8 mouse cellular contexts compared by ENCODE assay signal in genomic region chr13:55445361-55446091, GRCm38 (mm10). TPM values are rescaled to one million over a fixed set of nuclear protein-coding genes. Genes with fewer than 3 reads are reported as not detected.
DNase-seq lines count a peak whose midpoint lies in the region; ATAC-seq and TF ChIP-seq lines count a peak whose summit lies in the region.

No protein-coding gene starts in this region.

- H3K4me2 ChIP-seq in heart, embryonic 12.5 days = peak overlapping the region; percentile 88
- peak overlapping the region; percentile 97 for H3K4me2 ChIP-seq in stomach, embryonic 16.5 days (ENCODE audit: low read depth, low read length)

- TF ChIP-seq POLR2A in liver, adult 2 months (IDR thresholded peaks at IDR 0.05; ENCODE audit: extremely low read depth, insufficient read depth, low read length) = no peak

- peak overlapping the region; percentile 97 for H3K27ac ChIP-seq in heart, embryonic 12.5 days (ENCODE audit: poor library complexity, severe bottlenecking)
- peak overlapping the region; percentile 84; the same call in 1 of the 2 replicates for H3K27ac ChIP-seq in ES-E14 (ENCODE audit: insufficient read depth, low read depth, low read length, poor library complexity, severe bottlenecking)
- peak overlapping the region; percentile 96 for H3K27ac ChIP-seq in forebrain, embryonic 10.5 days
- H3K27ac ChIP-seq in liver, adult 2 months (replicated peaks; ENCODE audit: insufficient read depth, low read depth, low read length) = peak overlapping the region; percentile 75
- peak overlapping the region; percentile 99 for H3K27ac ChIP-seq in stomach, embryonic 16.5 days (ENCODE audit: low read length)

- WGBS in heart, embryonic 12.5 days = 4% methylated on average over 66 of the region's 66 CpGs
- 1% methylated on average over 64 of the region's 66 CpGs for WGBS in forebrain, embryonic 10.5 days
- under 1% methylated on average over 66 of the region's 66 CpGs for WGBS in liver, adult 2 months
- under 1% methylated on average over 65 of the region's 66 CpGs for WGBS in stomach, embryonic 16.5 days

- no peak for TF ChIP-seq CTCF in liver, adult 2 months (IDR thresholded peaks at IDR 0.05; ENCODE audit: low read depth, low read length)

- peaks cover 31% of the 10 kb centered on the region for H3K4me1 ChIP-seq in heart, embryonic 12.5 days (replicated peaks)
- H3K4me1 ChIP-seq in ES-E14 (ENCODE audit: control insufficient read depth in 2 of 2, insufficient read depth in 2 of 2, low read length in 2 of 2, poor library complexity in 1 of 2) = peaks cover 10 to 38% of the 10 kb centered on the region in 2 experiments
- peaks cover 46% of the 10 kb centered on the region for H3K4me1 ChIP-seq in forebrain, embryonic 10.5 days
- peaks cover 13% of the 10 kb centered on the region for H3K4me1 ChIP-seq in liver, adult 2 months (ENCODE audit: control insufficient read depth, insufficient read depth, low read length)
- H3K4me1 ChIP-seq in stomach, embryonic 16.5 days (ENCODE audit: control insufficient read depth, insufficient read depth, low read length) = peaks cover 25% of the 10 kb centered on the region

- H3K9me3 ChIP-seq in heart, embryonic 12.5 days (replicated peaks) = no peaks in the 10 kb centered on the region
- H3K9me3 ChIP-seq in ES-E14 (ENCODE audit: control insufficient read depth, insufficient read depth, low read depth, low read length) = no peaks in the 10 kb centered on the region
- no peaks in the 10 kb centered on the region for H3K9me3 ChIP-seq in forebrain, embryonic 10.5 days
- no peaks in the 10 kb centered on the region for H3K9me3 ChIP-seq in stomach, embryonic 16.5 days (replicated peaks; ENCODE audit: control insufficient read depth, low read length)

- no peaks in the 10 kb centered on the region for H3K27me3 ChIP-seq in heart, embryonic 12.5 days (replicated peaks)
- H3K27me3 ChIP-seq in forebrain, embryonic 10.5 days (ENCODE audit: poor library complexity, severe bottlenecking) = no peaks in the 10 kb centered on the region
- no peaks in the 10 kb centered on the region for H3K27me3 ChIP-seq in liver, adult 2 months (ENCODE audit: control insufficient read depth, insufficient read depth, low read length)
- no peaks in the 10 kb centered on the region for H3K27me3 ChIP-seq in stomach, embryonic 16.5 days (ENCODE audit: control insufficient read depth, insufficient read depth, low read length)

- peaks cover 8% of the 10 kb centered on the region; the same call in 1 of the 2 replicates for H3K79me2 ChIP-seq in liver, adult 2 months (ENCODE audit: control insufficient read depth, insufficient read depth, low read length)

- in situ Hi-C loops in ES-E14 (cut with MboI; ENCODE audit: low sequenced_read_pairs in 2 of 2, unreplicated experiment in 2 of 2) = no loop called here

- no peak for ATAC-seq in heart, embryonic 12.5 days (ENCODE audit: insufficient number of reproducible peaks, low FRiP score)
- ATAC-seq in stomach, embryonic 16.5 days (ENCODE audit: insufficient read depth, low FRiP score) = no peak
- ATAC-seq in granulocyte monocyte progenitor cell, adult 5-6 weeks (replicated peaks; ENCODE audit: poor library complexity, severe bottlenecking) = no peak

- H3K36me3 ChIP-seq in heart, embryonic 12.5 days = peaks cover 12% of the 10 kb centered on the region
- H3K36me3 ChIP-seq in ES-E14 (ENCODE audit: control insufficient read depth, insufficient read depth, low read length, poor library complexity, severe bottlenecking) = peaks cover 13% of the 10 kb centered on the region
- peaks cover 33% of the 10 kb centered on the region for H3K36me3 ChIP-seq in forebrain, embryonic 10.5 days (replicated peaks)
- no peaks in the 10 kb centered on the region for H3K36me3 ChIP-seq in liver, adult 2 months (ENCODE audit: control insufficient read depth, insufficient read depth, low read length)
- peaks cover 2% of the 10 kb centered on the region for H3K36me3 ChIP-seq in stomach, embryonic 16.5 days (ENCODE audit: control insufficient read depth, insufficient read depth, low read length)

- H3K4me3 ChIP-seq in heart, embryonic 12.5 days = peak overlapping the region; percentile 84
- H3K4me3 ChIP-seq in ES-E14 (ENCODE audit: insufficient read depth in 1 of 2, low read depth in 1 of 2, low read length in 2 of 2, poor library complexity in 1 of 2, severe bottlenecking in 1 of 2) = peak overlapping the region; percentile 90
- H3K4me3 ChIP-seq in forebrain, embryonic 10.5 days = peak overlapping the region; percentile 95
- peak overlapping the region; percentile 85 for H3K4me3 ChIP-seq in liver, adult 2 months (ENCODE audit: insufficient read depth, low read depth, low read length)
- H3K4me3 ChIP-seq in stomach, embryonic 16.5 days (replicated peaks; ENCODE audit: low read length) = peak overlapping the region; percentile 92

- H3K9ac ChIP-seq in heart, embryonic 12.5 days = peak overlapping the region; percentile 95
- H3K9ac ChIP-seq in ES-E14 (ENCODE audit: insufficient read depth, low read depth, low read length, poor library complexity, severe bottlenecking) = peak overlapping the region; percentile 92
- peak overlapping the region; percentile 94 for H3K9ac ChIP-seq in liver, adult 2 months (ENCODE audit: low read depth, low read length)
- peak overlapping the region; percentile 95 for H3K9ac ChIP-seq in stomach, embryonic 16.5 days (ENCODE audit: low read length)

- no peak for DNase-seq in heart, adult 8-10 months (ENCODE audit: low spot score)
- DNase-seq in ES-E14 (ENCODE audit: low read depth, low spot score) = no peak
- DNase-seq in forebrain, embryonic 10.5 days (ENCODE audit: extremely low spot score, low spot score) = no peak
- DNase-seq in liver, adult 2 months (ENCODE audit: extremely low read depth, low read depth, low spot score) = no peak
- DNase-seq in cerebellum, adult 18-20 months = no peak

TF ChIP-seq in ES-E14, 5 proteins besides CTCF, POLR2A, EP300 and RAD21 (continues in another document):
- TF ChIP-seq ZC3H11A (IDR thresholded peaks at IDR 0.05; ENCODE audit: borderline replicate concordance, low read depth, low read length) = no peak
- no peak for TF ChIP-seq CHD2 (IDR thresholded peaks at IDR 0.05; ENCODE audit: low read depth, low read length)

RNA-seq across cellular contexts. Expression of gene Grk6, which starts 0.7 kb away (rescaled TPM):
- polyA plus RNA-seq in heart, embryonic 12.5 days (2016; fragmentation: Nextera tagmentation; extraction: Ambion mirVana) = 27.6 and 29.1 TPM in 2 replicates
- 10 to 100 TPM; 14.9 to 19.0 (median 16.6) TPM for total RNA-seq in heart, adult 8-10 months (2022)
- 74.7 and 132 TPM in 2 replicates for total RNA-seq in ES-E14 (2012; rRNA removed)
- polyA plus RNA-seq in forebrain, embryonic 10.5 days (2016; fragmentation: Nextera tagmentation; extraction: Ambion mirVana) = 44.8 and 51.1 TPM in 2 replicates
- 8.8 and 13.6 TPM in 2 replicates for total RNA-seq in liver, adult 2 months (2014; rRNA removed)
- 12.4 and 14.3 TPM in 2 replicates for polyA plus RNA-seq in liver, adult 2 months (2012; rRNA removed)
- 14.6 TPM in 2 replicates for polyA plus RNA-seq in stomach, embryonic 16.5 days (2015; fragmentation: Nextera tagmentation; extraction: Ambion mirVana)
- 56.7 and 62.4 TPM in 2 replicates for total RNA-seq in granulocyte monocyte progenitor cell, adult 5-6 weeks (2014; fragmentation: Nextera tagmentation)
- total RNA-seq in granulocyte monocyte progenitor cell, adult 5-6 weeks (2017) = 64.8 and 67.5 TPM in 2 replicates

RNA-seq across cellular contexts. Expression of gene Prr7, which starts 18.5 kb away (rescaled TPM):
- 0.41 TPM in 1 of 2 replicates, not detected in the other for polyA plus RNA-seq in heart, embryonic 12.5 days (2016; fragmentation: Nextera tagmentation; extraction: Ambion mirVana)
- 1 to 10 TPM in 1 of 4 experiments, under 1 TPM in 3; 0.44 to 1.2 (median 0.65) TPM for total RNA-seq in heart, adult 8-10 months (2022)
- 2.5 and 5.8 TPM in 2 replicates for total RNA-seq in ES-E14 (2012; rRNA removed)
- 0.75 and 0.88 TPM in 2 replicates for polyA plus RNA-seq in forebrain, embryonic 10.5 days (2016; fragmentation: Nextera tagmentation; extraction: Ambion mirVana)
- not detected in 2 replicates for total RNA-seq in liver, adult 2 months (2014; rRNA removed)
- 0.31 and 0.44 TPM in 2 replicates for polyA plus RNA-seq in liver, adult 2 months (2012; rRNA removed)
- polyA plus RNA-seq in stomach, embryonic 16.5 days (2015; fragmentation: Nextera tagmentation; extraction: Ambion mirVana) = 0.22 and 0.26 TPM in 2 replicates
- 1.9 TPM in 1 of 2 replicates, not detected in the other for total RNA-seq in granulocyte monocyte progenitor cell, adult 5-6 weeks (2014; fragmentation: Nextera tagmentation)
- total RNA-seq in granulocyte monocyte progenitor cell, adult 5-6 weeks (2017) = 1.6 TPM in 1 of 2 replicates, not detected in the other

RNA-seq across cellular contexts. Expression of gene F12, which starts 18.9 kb away (rescaled TPM):
- polyA plus RNA-seq in heart, embryonic 12.5 days (2016; fragmentation: Nextera tagmentation; extraction: Ambion mirVana) = 0.96 TPM in 1 of 2 replicates, not detected in the other
- total RNA-seq in heart, adult 8-10 months (2022) = not detected
- total RNA-seq in ES-E14 (2012; rRNA removed) = not detected in 2 replicates
- polyA plus RNA-seq in forebrain, embryonic 10.5 days (2016; fragmentation: Nextera tagmentation; extraction: Ambion mirVana) = not detected in 2 replicates
- total RNA-seq in liver, adult 2 months (2014; rRNA removed) = 391 and 453 TPM in 2 replicates
- polyA plus RNA-seq in liver, adult 2 months (2012; rRNA removed) = 621 and 798 TPM in 2 replicates
- polyA plus RNA-seq in stomach, embryonic 16.5 days (2015; fragmentation: Nextera tagmentation; extraction: Ambion mirVana) = 4.5 and 5.6 TPM in 2 replicates
- not detected in 2 replicates for total RNA-seq in granulocyte monocyte progenitor cell, adult 5-6 weeks (2014; fragmentation: Nextera tagmentation)
- not detected in 2 replicates for total RNA-seq in granulocyte monocyte progenitor cell, adult 5-6 weeks (2017)

RNA-seq across cellular contexts. Expression of gene Pfn3, which starts 30.5 kb away (rescaled TPM):
- not detected in 2 replicates for polyA plus RNA-seq in heart, embryonic 12.5 days (2016; fragmentation: Nextera tagmentation; extraction: Ambion mirVana)
- total RNA-seq in heart, adult 8-10 months (2022) = not detected
- total RNA-seq in ES-E14 (2012; rRNA removed) = not detected in 2 replicates
- not detected in 2 replicates for polyA plus RNA-seq in forebrain, embryonic 10.5 days (2016; fragmentation: Nextera tagmentation; extraction: Ambion mirVana)
- not detected in 2 replicates for total RNA-seq in liver, adult 2 months (2014; rRNA removed)
- not detected in 2 replicates for polyA plus RNA-seq in liver, adult 2 months (2012; rRNA removed)
- not detected in 2 replicates for polyA plus RNA-seq in stomach, embryonic 16.5 days (2015; fragmentation: Nextera tagmentation; extraction: Ambion mirVana)
- total RNA-seq in granulocyte monocyte progenitor cell, adult 5-6 weeks (2014; fragmentation: Nextera tagmentation) = not detected in 2 replicates
- not detected in 2 replicates for total RNA-seq in granulocyte monocyte progenitor cell, adult 5-6 weeks (2017)

RNA-seq across cellular contexts. Expression of gene Dbn1, which starts 42.4 kb away (rescaled TPM):
- 101 TPM in 2 replicates for polyA plus RNA-seq in heart, embryonic 12.5 days (2016; fragmentation: Nextera tagmentation; extraction: Ambion mirVana)
- total RNA-seq in heart, adult 8-10 months (2022) = 1 to 10 TPM; 3.8 to 6.4 (median 5.1) TPM
- 77.0 and 83.8 TPM in 2 replicates for total RNA-seq in ES-E14 (2012; rRNA removed)
- 346 and 355 TPM in 2 replicates for polyA plus RNA-seq in forebrain, embryonic 10.5 days (2016; fragmentation: Nextera tagmentation; extraction: Ambion mirVana)
- 0.65 and 0.81 TPM in 2 replicates for total RNA-seq in liver, adult 2 months (2014; rRNA removed)
- polyA plus RNA-seq in liver, adult 2 months (2012; rRNA removed) = 2.1 and 2.3 TPM in 2 replicates
- polyA plus RNA-seq in stomach, embryonic 16.5 days (2015; fragmentation: Nextera tagmentation; extraction: Ambion mirVana) = 111 and 113 TPM in 2 replicates
- total RNA-seq in granulocyte monocyte progenitor cell, adult 5-6 weeks (2014; fragmentation: Nextera tagmentation) = 0.19 and 1.4 TPM in 2 replicates
- 1.6 and 1.9 TPM in 2 replicates for total RNA-seq in granulocyte monocyte progenitor cell, adult 5-6 weeks (2017)

Comparison
In these comparisons a context has a peak if more than half of its experiments do, and no peak if none do; other contexts are left out.
1. RNA of gene F12, which starts 18.9 kb away (total RNA-seq): 391 to 453 TPM in liver, adult 2 months; not detected in heart, adult 8-10 months, not detected in ES-E14 and not detected in granulocyte monocyte progenitor cell, adult 5-6 weeks; every median in the first group is over 100 times any median in the second.
2. Peak in every context shown above with its lines, with median percentiles within 50 percentile points of each other: H3K27ac ChIP-seq, H3K4me3 ChIP-seq and H3K9ac ChIP-seq.